In the genomic region with DNA sequence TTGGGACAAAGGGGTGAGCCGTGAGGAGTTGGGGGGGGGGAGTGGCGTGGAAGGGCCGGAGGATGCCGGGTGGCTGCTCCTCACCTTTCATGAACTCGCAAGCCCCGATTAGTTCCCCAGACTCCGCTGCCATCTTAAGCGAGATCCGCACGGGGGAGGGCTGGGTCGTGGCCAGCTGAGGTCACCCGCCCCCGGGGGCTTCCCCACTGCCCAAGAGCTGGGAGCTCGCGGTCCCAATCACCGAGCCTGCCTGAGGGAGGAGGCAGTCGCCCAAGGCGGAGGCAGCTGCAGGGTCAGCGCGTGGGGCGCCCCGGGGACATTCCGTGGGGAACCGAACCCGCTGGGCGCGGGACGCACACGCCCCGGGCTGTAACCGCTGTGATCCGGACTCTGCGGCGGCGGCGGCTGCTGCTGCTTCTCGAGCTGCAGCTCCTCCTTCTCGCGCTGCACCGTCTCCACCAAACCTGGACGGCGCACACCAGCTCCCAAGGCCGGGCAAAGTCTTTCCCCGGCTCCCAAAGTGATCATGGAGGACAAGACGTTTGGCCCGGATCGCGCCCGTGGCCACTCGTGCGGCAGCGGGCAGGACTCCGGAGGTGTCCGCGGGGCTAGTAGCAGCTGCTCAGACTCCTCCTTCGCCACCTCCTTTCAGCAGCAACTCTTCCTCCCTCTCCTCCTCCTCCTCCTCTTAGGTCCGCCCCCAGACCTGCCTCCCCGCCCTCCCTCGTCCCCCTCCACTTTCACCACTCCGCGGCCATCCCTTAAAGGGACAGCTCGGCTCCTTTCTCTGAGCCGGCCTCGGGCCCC, we compare ENCODE assay signal across 8 mouse cellular contexts. TPM values are rescaled to one million over a fixed set of nuclear protein-coding genes. Genes with fewer than 3 reads are reported as not detected.
DNase-seq lines count a peak whose midpoint lies in the region; ATAC-seq lines count a peak whose summit lies in the region.

A gene (minus strand): TSS at position 680 of the 807 bp plus-strand sequence.

- H3K27me3 ChIP-seq in erythroblast, embryonic 14.5 days (ENCODE audit: control insufficient read depth): no peaks in the 10 kb centered on the region
- H3K27me3 ChIP-seq in heart, embryonic 12.5 days (replicated peaks): no peaks in the 10 kb centered on the region
- H3K27me3 ChIP-seq in liver, embryonic 15.5 days: no peaks in the 10 kb centered on the region
- no peaks in the 10 kb centered on the region for H3K27me3 ChIP-seq in neural tube, embryonic 13.5 days

- peak within 1 kb of the TSS; percentile 84 for H3K9ac ChIP-seq in heart, embryonic 12.5 days
- peak within 1 kb of the TSS; percentile 85 for H3K9ac ChIP-seq in liver, embryonic 15.5 days
- peak within 1 kb of the TSS; percentile 95 for H3K9ac ChIP-seq in neural tube, embryonic 13.5 days

- peak within 1 kb of the TSS; percentile 94 for H3K4me3 ChIP-seq in erythroblast, embryonic 14.5 days (replicated peaks)
- H3K4me3 ChIP-seq in heart, embryonic 12.5 days: peak within 1 kb of the TSS; percentile 80
- peak within 1 kb of the TSS; percentile 91 for H3K4me3 ChIP-seq in liver, embryonic 15.5 days (replicated peaks)
- H3K4me3 ChIP-seq in neural tube, embryonic 13.5 days: peak within 1 kb of the TSS; percentile 98

- no peaks in the 10 kb centered on the region for H3K9me3 ChIP-seq in erythroblast, embryonic 14.5 days (ENCODE audit: control insufficient read depth, low read length)
- H3K9me3 ChIP-seq in heart, embryonic 12.5 days (replicated peaks): no peaks in the 10 kb centered on the region
- no peaks in the 10 kb centered on the region for H3K9me3 ChIP-seq in liver, embryonic 15.5 days (replicated peaks)
- H3K9me3 ChIP-seq in neural tube, embryonic 13.5 days: no peaks in the 10 kb centered on the region

- H3K4me1 ChIP-seq in erythroblast, embryonic 14.5 days (ENCODE audit: control insufficient read depth): peaks cover 44% of the 10 kb centered on the region
- peaks cover 16% of the 10 kb centered on the region for H3K4me1 ChIP-seq in heart, embryonic 12.5 days (replicated peaks)
- peaks cover 18% of the 10 kb centered on the region for H3K4me1 ChIP-seq in liver, embryonic 15.5 days (replicated peaks)
- H3K4me1 ChIP-seq in neural tube, embryonic 13.5 days (replicated peaks): peaks cover 38% of the 10 kb centered on the region

- H3K4me2 ChIP-seq in heart, embryonic 12.5 days: peak within 1 kb of the TSS; percentile 78
- H3K4me2 ChIP-seq in liver, embryonic 15.5 days: peak within 1 kb of the TSS; percentile 100
- H3K4me2 ChIP-seq in neural tube, embryonic 13.5 days: peak within 1 kb of the TSS; percentile 70

- peak within 1 kb of the TSS; percentile 88 for H3K27ac ChIP-seq in heart, embryonic 12.5 days (ENCODE audit: poor library complexity, severe bottlenecking)
- peak within 1 kb of the TSS; percentile 88 for H3K27ac ChIP-seq in liver, embryonic 15.5 days (replicated peaks)
- peak within 1 kb of the TSS; percentile 91 for H3K27ac ChIP-seq in neural tube, embryonic 13.5 days (replicated peaks)

- DNase-seq in CD8-positive naive resting alpha-beta T cell, adult 2 months (ENCODE audit: low read depth in 2 of 2, low spot score in 2 of 2): peak; percentile 37 to 65
- DNase-seq in brain, embryonic 18.5 days (ENCODE audit: low read depth, low spot score): peak; percentile 72
- peak; percentile 88 for DNase-seq in kidney, postnatal 10 days
- DNase-seq in telencephalon, adult 2 months (ENCODE audit: low read depth, low spot score): peak; percentile 46

- H3K36me3 ChIP-seq in erythroblast, embryonic 14.5 days (ENCODE audit: control insufficient read depth): peaks cover 13% of the 10 kb centered on the region
- H3K36me3 ChIP-seq in heart, embryonic 12.5 days: peaks cover 17% of the 10 kb centered on the region
- no peaks in the 10 kb centered on the region; the same call in 1 of the 2 replicates for H3K36me3 ChIP-seq in liver, embryonic 15.5 days (replicated peaks)
- H3K36me3 ChIP-seq in neural tube, embryonic 13.5 days: 0 out of 2 replicates have a peak, but pooled peaks cover 1% of the 10 kb centered on the region

- ATAC-seq in heart, embryonic 12.5 days (ENCODE audit: insufficient number of reproducible peaks, low FRiP score): peak; percentile 93
- ATAC-seq in liver, embryonic 15.5 days (ENCODE audit: insufficient read depth): peak; percentile 89
- ATAC-seq in neural tube, embryonic 13.5 days (ENCODE audit: low read depth): peak; percentile 92

- under 1% methylated on average over 60 of the region's 64 CpGs for WGBS in heart, embryonic 12.5 days
- under 1% methylated on average over 60 of the region's 64 CpGs for WGBS in liver, embryonic 15.5 days (ENCODE audit: insufficient replicate concordance)
- 0% methylated on average over 62 of the region's 64 CpGs for WGBS in neural tube, embryonic 13.5 days

RNA-seq across cellular contexts. Expression of the gene that starts here (rescaled TPM):
- 0.10 and 0.25 TPM in 2 replicates for polyA plus RNA-seq in erythroblast, embryonic 14.5 days (2012)
- 6.3 and 7.8 TPM in 2 replicates for polyA plus RNA-seq in heart, embryonic 12.5 days (2016; fragmentation: Nextera tagmentation; extraction: Ambion mirVana)
- polyA plus RNA-seq in liver, embryonic 15.5 days (2015; fragmentation: Nextera tagmentation; extraction: Ambion mirVana): 1.9 and 2.1 TPM in 2 replicates
- polyA plus RNA-seq in neural tube, embryonic 13.5 days (2015; fragmentation: Nextera tagmentation; extraction: Ambion mirVana): 6.4 and 7.4 TPM in 2 replicates

Comparison
In these comparisons a context has a peak if more than half of its experiments do, and no peak if none do; other contexts are left out.
1. Peak in every context shown above with its lines: DNase-seq, ATAC-seq, H3K4me3 ChIP-seq and H3K27ac ChIP-seq.